Mouse (Mus musculus) testis, adult 2 months (tissue): ENCODE data around the gene Mia. TPM values are rescaled to one million over a fixed set of nuclear protein-coding genes. Genes with fewer than 3 reads are reported as not detected.

ENCODE experiments used
- H3K27ac ChIP-seq: fragments of 200-500 bp; 2 replicates; pipeline ENCODE4 v1.5.1; 2012; ENCODE audit warnings: low read depth, low read length; ENCODE audit not compliant: control insufficient read depth, insufficient read depth
- H3K27me3 ChIP-seq: fragments of 200-500 bp; 2 replicates; pipeline ENCODE4 v1.6.1; 2012; ENCODE audit warnings: mild to moderate bottlenecking, low read length, moderate library complexity; ENCODE audit not compliant: control insufficient read depth, insufficient read depth
- H3K36me3 ChIP-seq: fragments of 200-500 bp; 2 replicates; pipeline ENCODE4 v1.6.1; 2012; ENCODE audit warnings: mild to moderate bottlenecking, low read length; ENCODE audit not compliant: control insufficient read depth, insufficient read depth
- H3K4me1 ChIP-seq: fragments of 200-500 bp; 2 replicates; pipeline ENCODE4 v1.6.1; 2012; ENCODE audit warnings: low read length; ENCODE audit not compliant: control insufficient read depth, insufficient read depth
- H3K4me3 ChIP-seq: fragments of 200-500 bp; 2 replicates; pipeline ENCODE4 v1.5.1; 2012; ENCODE audit warnings: low read depth, mild to moderate bottlenecking, low read length, moderate library complexity, mixed read lengths; ENCODE audit not compliant: control insufficient read depth
- CTCF ChIP-seq: fragments of 200-500 bp; IDR thresholded peaks from 2 replicates; pipeline ENCODE4 v1.5.1; 2012; ENCODE audit warnings: low read depth, mild to moderate bottlenecking, inconsistent platforms, low read length, moderate library complexity; ENCODE audit not compliant: control insufficient read depth, insufficient read depth, insufficient replicate concordance
- POLR2A ChIP-seq: fragments of 200-500 bp; IDR thresholded peaks from 2 replicates; pipeline ENCODE4 v1.6.1; 2012; ENCODE audit warnings: low read depth, mild to moderate bottlenecking, inconsistent platforms, low read length, moderate library complexity; ENCODE audit not compliant: control insufficient read depth
- polyA plus RNA-seq: library from polyadenylated mRNA; depleted of rRNA; stranded (reverse); fragments of >200 nt; gene quantifications from 2 replicates; pipeline ENCODE4 v1.2.3, GENCODE M21; 2012

Gene Mia
- polyA plus RNA-seq, 1 experiment: 6.9 TPM

GRCm38 (mm10) chr7:27168371-27168770 is 12.6 kb downstream of the Mia start:
- no peaks in the 10 kb centered on the region for H3K36me3 ChIP-seq
- TF ChIP-seq POLR2A (no peak), CTCF (no peak)
- no peaks in the 10 kb centered on the region for H3K27me3 ChIP-seq
- H3K27ac ChIP-seq: no peak overlapping the region
- H3K4me3 ChIP-seq: no peak overlapping the region
- peaks cover 24% of the 10 kb centered on the region for H3K4me1 ChIP-seq

GRCm38 (mm10) chr7:27167475-27168094 is 13.4 kb downstream of the Mia start:
- no peaks in the 10 kb centered on the region for H3K27me3 ChIP-seq
- H3K36me3 ChIP-seq: no peaks in the 10 kb centered on the region
- peaks cover 24% of the 10 kb centered on the region for H3K4me1 ChIP-seq
- peak overlapping the region; percentile 91 for H3K27ac ChIP-seq
- H3K4me3 ChIP-seq: no peak overlapping the region
- TF ChIP-seq POLR2A (no peak), CTCF (no peak)

DNA sequence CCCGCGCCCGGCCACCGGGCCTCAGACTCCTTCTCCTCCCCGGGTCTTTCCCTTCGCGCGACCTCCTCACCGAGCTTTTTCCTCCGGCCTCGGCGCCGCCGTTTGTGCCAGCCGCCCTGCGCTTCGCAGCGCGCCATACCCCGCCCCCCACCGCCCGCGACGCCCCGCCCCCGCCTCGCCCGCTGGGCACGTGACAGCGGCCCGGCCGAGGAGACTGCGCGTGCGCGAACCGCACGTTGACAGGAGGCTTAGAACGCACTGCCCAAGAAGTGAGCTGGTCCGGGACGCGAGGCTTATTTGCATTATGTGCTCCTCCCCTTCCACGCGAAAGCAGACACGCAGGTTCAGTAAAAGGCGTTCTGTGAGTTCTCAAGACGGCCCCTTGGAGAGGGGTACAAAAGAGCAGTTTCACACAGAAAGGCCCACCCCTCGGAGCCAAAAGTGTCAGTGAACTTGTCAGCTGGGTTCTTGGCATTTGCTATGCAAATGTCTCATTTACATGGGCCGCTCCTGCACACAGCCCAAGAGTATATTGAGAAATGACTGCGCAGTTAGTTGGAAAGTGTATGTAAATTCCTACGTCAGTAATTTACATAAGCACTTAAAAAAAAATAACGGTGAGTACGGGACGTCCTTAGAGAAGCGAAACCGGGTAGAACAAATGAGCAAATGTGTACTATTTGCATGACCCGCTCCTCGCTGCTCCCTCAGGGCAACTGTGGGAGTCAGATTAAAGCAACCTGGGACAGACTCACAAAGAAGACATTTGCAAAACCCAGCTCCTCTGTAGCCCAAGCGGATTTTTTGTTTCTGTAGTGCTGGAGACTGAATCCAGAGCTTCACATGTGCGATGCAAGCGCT is 14.1 kb downstream of the Mia start, which contains the start of gene Egln2:
Gene Egln2, minus strand, starts transcription at position 189 of the 861 bp plus-strand sequence.
- Histone ChIP-seq H3K27ac (peak within 1 kb of the TSS; percentile 99), H3K36me3 (no peaks in the 10 kb centered on the region; the same call in 1 of the 2 replicates), H3K27me3 (no peaks in the 10 kb centered on the region), H3K4me3 (peak within 1 kb of the TSS; percentile 87), H3K4me1 (peaks cover 24% of the 10 kb centered on the region)
- TF ChIP-seq CTCF (0 out of 2 replicates have a peak, but pooled peaks have one; percentile 11), POLR2A (peak; percentile 5)

DNA sequence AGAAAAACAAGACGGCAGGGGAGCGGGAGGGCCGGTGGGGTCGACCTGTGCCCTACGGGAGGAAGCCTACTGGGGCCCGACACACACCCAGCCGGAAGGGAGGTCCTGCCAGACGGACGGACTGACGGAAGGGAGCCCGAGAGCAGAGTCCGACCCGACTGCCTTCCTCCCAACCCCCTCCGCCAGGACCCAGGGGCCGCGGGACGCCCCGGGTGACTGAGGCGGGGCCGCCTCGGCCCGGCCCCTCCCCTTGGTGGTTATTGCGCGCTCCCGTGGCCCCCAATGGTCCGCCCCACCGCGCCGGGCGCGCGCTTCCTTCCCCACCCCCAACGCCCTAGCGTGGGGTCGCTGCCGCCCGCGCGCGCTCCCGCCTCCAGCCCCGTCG is 14.7 kb downstream of the Mia start:
- H3K27me3 ChIP-seq: no peaks in the 10 kb centered on the region
- H3K4me3 ChIP-seq: peak overlapping the region; percentile 87
- peaks cover 24% of the 10 kb centered on the region for H3K4me1 ChIP-seq
- TF ChIP-seq CTCF (no peak), POLR2A (peak; percentile 82)
- H3K27ac ChIP-seq: peak overlapping the region; percentile 99
- H3K36me3 ChIP-seq: no peaks in the 10 kb centered on the region; the same call in 1 of the 2 replicates

DNA sequence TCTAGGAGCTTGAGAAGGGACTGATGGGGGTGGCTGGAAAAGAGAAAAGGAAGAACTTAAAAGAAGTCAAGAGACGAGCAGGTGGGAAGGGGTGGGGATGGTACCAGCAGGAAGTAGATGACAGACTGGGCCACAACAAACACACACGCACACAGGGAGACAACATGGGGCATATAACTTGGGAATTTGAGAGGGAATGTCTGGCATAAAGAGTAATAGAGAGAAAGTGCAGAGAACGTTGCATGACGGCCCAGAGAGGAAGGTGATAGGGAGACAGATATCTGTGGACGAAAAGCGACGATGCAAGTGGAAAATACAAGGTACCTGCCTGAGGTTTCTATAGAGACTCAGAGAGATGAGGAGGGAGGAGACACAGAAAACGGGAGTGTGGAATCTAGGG is 15.3 kb downstream of the Mia start:
- TF ChIP-seq CTCF (no peak), POLR2A (no peak)
- peaks cover 24% of the 10 kb centered on the region for H3K4me1 ChIP-seq
- no peaks in the 10 kb centered on the region; the same call in 1 of the 2 replicates for H3K36me3 ChIP-seq
- peak overlapping the region; percentile 87 for H3K4me3 ChIP-seq
- H3K27me3 ChIP-seq: no peaks in the 10 kb centered on the region
- peak overlapping the region; percentile 99 for H3K27ac ChIP-seq

GRCm38 (mm10) chr7:27165007-27165655 is 15.8 kb downstream of the Mia start:
- no peaks in the 10 kb centered on the region for H3K27me3 ChIP-seq
- H3K36me3 ChIP-seq: no peaks in the 10 kb centered on the region; the same call in none of the 2 replicates
- peaks cover 26% of the 10 kb centered on the region for H3K4me1 ChIP-seq
- peak overlapping the region; percentile 99 for H3K27ac ChIP-seq
- TF ChIP-seq POLR2A (peak; percentile 35), CTCF (no peak)
- peak overlapping the region; percentile 87 for H3K4me3 ChIP-seq
